Mouse (Mus musculus) midbrain, embryonic 14.5 days (tissue): ENCODE results near the gene Cdh22. TPM values are rescaled to one million over a fixed set of nuclear protein-coding genes. Genes with fewer than 3 reads are reported as not detected.

Source experiments
- ATAC-seq: fragments of 200-750 bp; cut with Nextera tagmentation; 2 replicates; pipeline ENCODE4 v1.8.0; 2017; ENCODE audit warnings: moderate number of reproducible peaks, moderate library complexity; ENCODE audit not compliant: low FRiP score, low TSS enrichment
- DNase-seq: peaks from one replicate; pipeline ENCODE4 v3.0.0-alpha.2; 2015
- H3K27ac ChIP-seq: fragments of 300-500 bp; sonication (generic); replicated peaks from 2 replicates; pipeline ENCODE4 v1.5.1; 2014; ENCODE audit warnings: mild to moderate bottlenecking, low read depth, low read length, moderate library complexity
- H3K27me3 ChIP-seq: fragments of 300-500 bp; sonication (generic); 2 replicates; pipeline ENCODE4 v1.6.1; 2014; ENCODE audit warnings: low read length, control low read depth, mixed read lengths; ENCODE audit not compliant: control insufficient read depth, insufficient read depth
- H3K36me3 ChIP-seq: fragments of 300-500 bp; sonication (generic); 2 replicates; pipeline ENCODE4 v1.6.1; 2014; ENCODE audit warnings: low read length, control low read depth; ENCODE audit not compliant: control insufficient read depth, insufficient read depth
- H3K4me1 ChIP-seq: fragments of 300-500 bp; sonication (generic); 2 replicates; pipeline ENCODE4 v1.6.1; 2014; ENCODE audit warnings: mild to moderate bottlenecking, antibody characterized with exemption, low read length, control low read depth; ENCODE audit not compliant: control insufficient read depth, insufficient read depth
- H3K4me2 ChIP-seq: fragments of 300-500 bp; sonication (generic); 2 replicates; pipeline ENCODE4 v1.6.1; 2014; ENCODE audit warnings: mild to moderate bottlenecking, low read length, moderate library complexity
- H3K4me3 ChIP-seq: fragments of 300-500 bp; sonication (generic); replicated peaks from 2 replicates; pipeline ENCODE4 v1.5.1; 2014; ENCODE audit warnings: low read depth, low read length
- H3K9ac ChIP-seq: fragments of 300-500 bp; sonication (generic); replicated peaks from 2 replicates; pipeline ENCODE4 v1.6.1; 2014; ENCODE audit warnings: mild to moderate bottlenecking, low read length, moderate library complexity
- H3K9me3 ChIP-seq: fragments of 300-500 bp; sonication (generic); 2 replicates; pipeline ENCODE4 v1.6.1; 2016; ENCODE audit warnings: low read length, control low read depth, mixed read lengths; ENCODE audit not compliant: control insufficient read depth
- WGBS: fragments of 180-500 bp; shearing (Covaris S2); extraction: QIAGEN DNeasy Blood & Tissue Kit; methylation state at CpG from one replicate; pipeline ENCODE4 v1.1.7; 2014; 5-methylcytosine and 5-hydroxymethylcytosine counted together
- polyA plus RNA-seq: library from polyadenylated mRNA; unstranded; fragments of >200 nt; fragmentation: Nextera tagmentation; extraction: Ambion mirVana; gene quantifications from 2 replicates; pipeline ENCODE4 v1.2.1, GENCODE M21; 2014

Cdh22 gene
- polyA plus RNA-seq, 1 experiment from 2014 or later, result 15.8 TPM

GRCm38 (mm10) chr2:165162221-165162620 lies 72.4 kb downstream of the Cdh22 start:
- no peak overlapping the region for H3K9ac ChIP-seq
- H3K27me3 ChIP-seq, result no peaks in the 10 kb centered on the region
- no peak overlapping the region for H3K27ac ChIP-seq
- DNase-seq (no peak), ATAC-seq (no peak)
- no peak overlapping the region for H3K4me3 ChIP-seq
- 18% methylated on average over 5 of the region's 5 CpGs for WGBS
- no peaks in the 10 kb centered on the region for H3K9me3 ChIP-seq
- H3K4me1 ChIP-seq, result peaks cover 38% of the 10 kb centered on the region
- H3K4me2 ChIP-seq, result no peak overlapping the region
- H3K36me3 ChIP-seq, result no peaks in the 10 kb centered on the region

GRCm38 (mm10) chr2:165160466-165160865 lies 74.2 kb downstream of the Cdh22 start:
- Histone ChIP-seq H3K9ac (no peak overlapping the region), H3K4me1 (peaks cover 29% of the 10 kb centered on the region), H3K36me3 (no peaks in the 10 kb centered on the region), H3K4me2 (no peak overlapping the region), H3K4me3 (no peak overlapping the region), H3K9me3 (no peaks in the 10 kb centered on the region), H3K27me3 (no peaks in the 10 kb centered on the region), H3K27ac (no peak overlapping the region)
- DNase-seq, result peak; percentile 61
- ATAC-seq, result no peak
- 28% methylated on average over 5 of the region's 5 CpGs for WGBS

GRCm38 (mm10) chr2:165159055-165159688 lies 75.5 kb downstream of the Cdh22 start:
- DNase-seq (peak; percentile 72), ATAC-seq (no peak)
- Histone ChIP-seq H3K4me3 (no peak overlapping the region), H3K27ac (peak overlapping the region; percentile 70; the same call in 1 of the 2 replicates), H3K27me3 (no peaks in the 10 kb centered on the region), H3K9me3 (no peaks in the 10 kb centered on the region), H3K9ac (no peak overlapping the region), H3K4me1 (peaks cover 28% of the 10 kb centered on the region), H3K36me3 (no peaks in the 10 kb centered on the region), H3K4me2 (no peak overlapping the region)
- 18% methylated on average over 15 of the region's 15 CpGs for WGBS

- H3K4me3 ChIP-seq, result no peak overlapping the region
- no peak overlapping the region for H3K9ac ChIP-seq
- 58% methylated on average over 4 of the region's 4 CpGs for WGBS
- peak overlapping the region; percentile 70 for H3K27ac ChIP-seq
- H3K36me3 ChIP-seq, result no peaks in the 10 kb centered on the region
- H3K27me3 ChIP-seq, result no peaks in the 10 kb centered on the region
- no peak overlapping the region for H3K4me2 ChIP-seq
- ATAC-seq (no peak), DNase-seq (peak; percentile 42)
- peaks cover 21% of the 10 kb centered on the region for H3K4me1 ChIP-seq
- H3K9me3 ChIP-seq, result no peaks in the 10 kb centered on the region
Observed at GRCm38 (mm10) chr2:165158317-165158716, 76.3 kb downstream of the Cdh22 start.

- Histone ChIP-seq H3K4me1 (peaks cover 22% of the 10 kb centered on the region), H3K9ac (no peak overlapping the region), H3K4me2 (no peak overlapping the region), H3K36me3 (no peaks in the 10 kb centered on the region), H3K9me3 (no peaks in the 10 kb centered on the region), H3K27me3 (no peaks in the 10 kb centered on the region), H3K27ac (peak overlapping the region; percentile 67), H3K4me3 (no peak overlapping the region)
- 35% methylated on average over 11 of the region's 11 CpGs for WGBS
- DNase-seq, result peak; percentile 61
- no peak for ATAC-seq
Observed at GRCm38 (mm10) chr2:165157900-165158299, 76.8 kb downstream of the Cdh22 start.

- no peak for ATAC-seq
- peaks cover 25% of the 10 kb centered on the region for H3K4me1 ChIP-seq
- no peak overlapping the region for H3K4me3 ChIP-seq
- H3K9me3 ChIP-seq, result no peaks in the 10 kb centered on the region
- no peak overlapping the region for H3K9ac ChIP-seq
- no peak overlapping the region for H3K27ac ChIP-seq
- H3K36me3 ChIP-seq, result no peaks in the 10 kb centered on the region
- no peaks in the 10 kb centered on the region for H3K27me3 ChIP-seq
- H3K4me2 ChIP-seq, result no peak overlapping the region
- DNase-seq, result peak; percentile 49
- WGBS, result 51% methylated on average over 12 of the region's 12 CpGs
Observed at GRCm38 (mm10) chr2:165153006-165153405, 81.6 kb downstream of the Cdh22 start.

GRCm38 (mm10) chr2:165149741-165150140 lies 84.9 kb downstream of the Cdh22 start:
- ATAC-seq (no peak), DNase-seq (no peak)
- H3K9me3 ChIP-seq, result no peaks in the 10 kb centered on the region
- no peaks in the 10 kb centered on the region for H3K36me3 ChIP-seq
- no peak overlapping the region for H3K4me2 ChIP-seq
- H3K9ac ChIP-seq, result no peak overlapping the region
- peaks cover 23% of the 10 kb centered on the region for H3K4me1 ChIP-seq
- no peak overlapping the region; the same call in 1 of the 2 replicates for H3K27ac ChIP-seq
- H3K4me3 ChIP-seq, result no peak overlapping the region
- WGBS, result 84% methylated on average over 3 of the region's 3 CpGs
- H3K27me3 ChIP-seq, result no peaks in the 10 kb centered on the region

- H3K4me2 ChIP-seq, result no peak overlapping the region
- 0 out of 2 replicates have a peak, but pooled peaks cover 6% of the 10 kb centered on the region for H3K27me3 ChIP-seq
- no peak for ATAC-seq
- H3K27ac ChIP-seq, result peak overlapping the region; percentile 41; the same call in 1 of the 2 replicates
- peak; percentile 52 for DNase-seq
- no peak overlapping the region for H3K4me3 ChIP-seq
- H3K9ac ChIP-seq, result no peak overlapping the region; the same call in 1 of the 2 replicates
- WGBS, result 41% methylated on average over 13 of the region's 13 CpGs
- H3K9me3 ChIP-seq, result no peaks in the 10 kb centered on the region
- no peaks in the 10 kb centered on the region for H3K36me3 ChIP-seq
- H3K4me1 ChIP-seq, result 0 out of 2 replicates have a peak, but pooled peaks cover 11% of the 10 kb centered on the region
Observed at GRCm38 (mm10) chr2:165145821-165146220, 88.8 kb downstream of the Cdh22 start.

GRCm38 (mm10) chr2:165143487-165143886 lies 91.2 kb downstream of the Cdh22 start:
- ATAC-seq (no peak), DNase-seq (no peak)
- Histone ChIP-seq H3K4me3 (no peak overlapping the region), H3K27me3 (0 out of 2 replicates have a peak, but pooled peaks cover 6% of the 10 kb centered on the region), H3K4me1 (peaks cover 11% of the 10 kb centered on the region; the same call in 1 of the 2 replicates), H3K27ac (no peak overlapping the region), H3K9ac (no peak overlapping the region), H3K4me2 (no peak overlapping the region), H3K9me3 (no peaks in the 10 kb centered on the region), H3K36me3 (no peaks in the 10 kb centered on the region)
- 81% methylated on average over 14 of the region's 14 CpGs for WGBS
